In genomic region chr3:127361846-127362245, GRCm38 (mm10) we compare ENCODE assay signal across 23 mouse cellular contexts.
DNase-seq lines count a peak whose midpoint lies in the region; ATAC-seq and TF ChIP-seq lines count a peak whose summit lies in the region.
"Had no signal": no experiment of that assay in that cellular context is flagged by ENCODE, and none has a peak within 500 bp of the region (broad histone marks: within the 10 kb centered on the region; RNA-seq: fewer than 3 reads in every experiment).

No protein-coding gene starts in this region.

- no peak overlapping the region for H3K4me3 ChIP-seq in forebrain, embryonic 11.5 days (ENCODE audit: low read depth, low read length)
- H3K4me3 ChIP-seq in forebrain, postnatal 0 days (ENCODE audit: low read depth, low read length) = no peak overlapping the region
- H3K4me3 ChIP-seq in heart, embryonic 11.5 days (ENCODE audit: low read depth, low read length) = no peak overlapping the region
- H3K4me3 ChIP-seq in midbrain, embryonic 16.5 days (ENCODE audit: low read depth, low read length) = no peak overlapping the region
- H3K4me3 ChIP-seq in midbrain, embryonic 10.5 days = no peak overlapping the region
- H3K4me3 ChIP-seq: forebrain, embryonic 10.5 days; hindbrain, embryonic 13.5 days; limb, embryonic 15.5 days; liver, embryonic 15.5 days; myocyte had no signal

- no peak overlapping the region for H3K4me2 ChIP-seq in forebrain, embryonic 11.5 days (ENCODE audit: low read depth, low read length, severe bottlenecking)
- H3K4me2 ChIP-seq in forebrain, postnatal 0 days (ENCODE audit: low read depth) = no peak overlapping the region
- H3K4me2 ChIP-seq in heart, embryonic 11.5 days = no peak overlapping the region
- H3K4me2 ChIP-seq in midbrain, embryonic 16.5 days (ENCODE audit: low read length) = no peak overlapping the region
- H3K4me2 ChIP-seq: hindbrain, embryonic 13.5 days; limb, embryonic 15.5 days; liver, embryonic 15.5 days had no signal

- no peak for TF ChIP-seq CTCF in forebrain, postnatal 0 days (IDR thresholded peaks at IDR 0.05; ENCODE audit: low read depth)

- no peak overlapping the region for H3K9ac ChIP-seq in forebrain, embryonic 11.5 days (ENCODE audit: low read length)
- no peak overlapping the region for H3K9ac ChIP-seq in forebrain, postnatal 0 days
- H3K9ac ChIP-seq in heart, embryonic 11.5 days (ENCODE audit: low read depth, low read length) = no peak overlapping the region
- no peak overlapping the region for H3K9ac ChIP-seq in midbrain, embryonic 16.5 days (ENCODE audit: low read depth, low read length)
- H3K9ac ChIP-seq: hindbrain, embryonic 13.5 days; limb, embryonic 15.5 days; liver, embryonic 15.5 days had no signal

- H3K9me3 ChIP-seq in forebrain, embryonic 11.5 days (ENCODE audit: control insufficient read depth, low read length) = no peaks in the 10 kb centered on the region
- H3K9me3 ChIP-seq in forebrain, postnatal 0 days (ENCODE audit: low read length) = no peaks in the 10 kb centered on the region
- H3K9me3 ChIP-seq in heart, embryonic 11.5 days (replicated peaks; ENCODE audit: control insufficient read depth, low read length) = no peaks in the 10 kb centered on the region
- H3K9me3 ChIP-seq in midbrain, embryonic 16.5 days (replicated peaks; ENCODE audit: control insufficient read depth, low read length, poor library complexity, severe bottlenecking) = no peaks in the 10 kb centered on the region
- H3K9me3 ChIP-seq in midbrain, embryonic 10.5 days (replicated peaks) = no peaks in the 10 kb centered on the region
- H3K9me3 ChIP-seq: forebrain, embryonic 10.5 days; G1E; hindbrain, embryonic 13.5 days; limb, embryonic 15.5 days; liver, embryonic 15.5 days had no signal

- 0 out of 2 replicates have a peak, but pooled peaks have one; percentile 30 for ATAC-seq in forebrain, embryonic 11.5 days (replicated peaks; ENCODE audit: low FRiP score)
- ATAC-seq in forebrain, postnatal 0 days = no peak
- no peak for ATAC-seq in heart, embryonic 11.5 days (replicated peaks; ENCODE audit: insufficient number of reproducible peaks, low FRiP score, low TSS enrichment)
- ATAC-seq in midbrain, embryonic 16.5 days = no peak

- no peak overlapping the region for H3K27ac ChIP-seq in forebrain, embryonic 11.5 days (ENCODE audit: low read depth, low read length)
- H3K27ac ChIP-seq in forebrain, postnatal 0 days (ENCODE audit: low read depth, low read length) = no peak overlapping the region
- H3K27ac ChIP-seq in heart, embryonic 11.5 days (ENCODE audit: low read depth, low read length) = no peak overlapping the region
- peak overlapping the region; percentile 41; the same call in 1 of the 2 replicates for H3K27ac ChIP-seq in midbrain, embryonic 16.5 days (ENCODE audit: low read length)
- no peak overlapping the region for H3K27ac ChIP-seq in midbrain, embryonic 10.5 days (replicated peaks)
- H3K27ac ChIP-seq: forebrain, embryonic 10.5 days; hindbrain, embryonic 13.5 days; kidney, postnatal 0 days; limb, embryonic 15.5 days; liver, embryonic 15.5 days had no signal

- no peaks in the 10 kb centered on the region for H3K4me1 ChIP-seq in forebrain, embryonic 11.5 days (replicated peaks; ENCODE audit: control insufficient read depth, insufficient read depth, low read length)
- H3K4me1 ChIP-seq in forebrain, postnatal 0 days (ENCODE audit: insufficient read depth) = 0 out of 2 replicates have a peak, but pooled peaks cover 2% of the 10 kb centered on the region
- no peaks in the 10 kb centered on the region for H3K4me1 ChIP-seq in heart, embryonic 11.5 days (ENCODE audit: control insufficient read depth, insufficient read depth, low read length)
- H3K4me1 ChIP-seq in midbrain, embryonic 16.5 days (ENCODE audit: control insufficient read depth, insufficient read depth, low read length) = peaks cover 4% of the 10 kb centered on the region
- H3K4me1 ChIP-seq in midbrain, embryonic 10.5 days = peaks cover 12% of the 10 kb centered on the region
- H3K4me1 ChIP-seq: limb, embryonic 15.5 days; liver, embryonic 15.5 days had no signal

- H3K27me3 ChIP-seq in forebrain, embryonic 11.5 days (ENCODE audit: control insufficient read depth, insufficient read depth, low read length) = no peaks in the 10 kb centered on the region
- H3K27me3 ChIP-seq in forebrain, postnatal 0 days (ENCODE audit: insufficient read depth, low read length) = no peaks in the 10 kb centered on the region
- H3K27me3 ChIP-seq in heart, embryonic 11.5 days (ENCODE audit: control insufficient read depth, insufficient read depth, low read length) = no peaks in the 10 kb centered on the region
- no peaks in the 10 kb centered on the region for H3K27me3 ChIP-seq in midbrain, embryonic 16.5 days (ENCODE audit: control insufficient read depth, insufficient read depth, low read depth, low read length)
- H3K27me3 ChIP-seq in midbrain, embryonic 10.5 days (ENCODE audit: low read depth, poor library complexity, severe bottlenecking) = no peaks in the 10 kb centered on the region
- H3K27me3 ChIP-seq: hindbrain, embryonic 13.5 days; limb, embryonic 15.5 days; liver, embryonic 15.5 days had no signal

- DNase-seq in forebrain, embryonic 11.5 days (ENCODE audit: low spot score) = no peak
- no peak for DNase-seq in forebrain, postnatal 0 days
- peak; percentile 53 for DNase-seq in heart, adult 8-10 months (ENCODE audit: low spot score)
- no peak for DNase-seq in midbrain, embryonic 10.5 days (ENCODE audit: low spot score)
- DNase-seq in heart, postnatal 4 days = peak; percentile 44
- no peak for DNase-seq in kidney, adult 11 months
- DNase-seq: adrenal gland, postnatal 14 days; cerebellum, adult 11 months; cerebellum, postnatal 25 days; embryo, embryonic 11 days; kidney, adult 18-20 months; midbrain, embryonic 14.5 days; right cerebral cortex, postnatal 14 days; thymus, adult 2 months had no signal

- no peaks in the 10 kb centered on the region for H3K36me3 ChIP-seq in forebrain, embryonic 11.5 days (ENCODE audit: control insufficient read depth, insufficient read depth, low read length)
- no peaks in the 10 kb centered on the region for H3K36me3 ChIP-seq in forebrain, postnatal 0 days (ENCODE audit: insufficient read depth)
- H3K36me3 ChIP-seq in heart, embryonic 11.5 days (ENCODE audit: control insufficient read depth, insufficient read depth, low read length) = no peaks in the 10 kb centered on the region
- no peaks in the 10 kb centered on the region for H3K36me3 ChIP-seq in midbrain, embryonic 16.5 days (ENCODE audit: control insufficient read depth, insufficient read depth, low read length)
- no peaks in the 10 kb centered on the region for H3K36me3 ChIP-seq in midbrain, embryonic 10.5 days
- H3K36me3 ChIP-seq: forebrain, embryonic 10.5 days; hindbrain, embryonic 13.5 days; limb, embryonic 15.5 days; liver, embryonic 15.5 days had no signal

- 74% methylated on average over 8 of the region's 8 CpGs for WGBS in forebrain, embryonic 11.5 days
- 63% methylated on average over 8 of the region's 8 CpGs for WGBS in forebrain, postnatal 0 days
- 81% methylated on average over 8 of the region's 8 CpGs for WGBS in heart, embryonic 11.5 days (ENCODE audit: insufficient replicate concordance)
- WGBS in midbrain, embryonic 16.5 days = 63% methylated on average over 8 of the region's 8 CpGs
- 79% methylated on average over 8 of the region's 8 CpGs for WGBS in midbrain, embryonic 10.5 days

Comparison
In these comparisons a context has a peak if more than half of its experiments do, and no peak if none do; other contexts are left out.
1. DNase-seq: peak in heart, adult 8-10 months (single experiment) and heart, postnatal 4 days (single experiment); none in forebrain, embryonic 11.5 days (single experiment), forebrain, postnatal 0 days (single experiment), midbrain, embryonic 10.5 days (single experiment) and kidney, adult 11 months (single experiment).